Mouse (Mus musculus) G1E (cell line): Measurements from ENCODE around the gene Sdhaf1.

Experiments
- CTCF ChIP-seq: IDR thresholded peaks from 2 replicates; pipeline ENCODE4 v1.5.1; 2012; ENCODE audit warnings: low read depth, low read length, inconsistent platforms, mixed read lengths
- POLR2AphosphoS5 ChIP-seq: IDR thresholded peaks from 2 replicates; pipeline ENCODE4 v1.6.1; 2012; ENCODE audit warnings: low read depth, low read length, inconsistent platforms; ENCODE audit not compliant: insufficient replicate concordance

DNA sequence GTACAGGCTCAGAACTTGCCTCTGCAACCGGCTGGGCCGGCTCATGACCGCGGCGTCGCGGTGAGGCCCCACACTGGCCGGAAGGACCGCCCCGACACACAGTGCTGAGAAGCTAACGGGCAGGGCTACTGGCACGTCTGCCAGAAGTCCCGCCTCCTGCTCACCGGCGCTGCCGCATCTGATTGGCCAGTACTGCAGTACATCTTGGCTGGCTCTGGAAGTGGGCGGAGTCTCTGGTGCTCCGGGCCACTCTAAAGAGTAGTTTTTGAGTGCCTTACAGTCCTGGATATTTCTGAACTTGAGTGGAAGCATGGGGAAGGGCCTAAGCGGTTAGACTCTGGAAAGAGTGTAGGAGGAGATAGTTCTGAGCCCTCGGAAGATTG, 1.4 kb downstream of the Sdhaf1 start:
- no peak for TF ChIP-seq POLR2AphosphoS5
- no peak for TF ChIP-seq CTCF
